Mouse (Mus musculus) Muller cell, postnatal 12 days (primary cell): Measurements from ENCODE around the gene Ttc8.

ENCODE experiments used
- DNase-seq: peaks from one replicate; pipeline ENCODE4 v3.0.0-alpha.2; 2015; ENCODE audit errors: inconsistent ontology term

Ttc8 gene

DNA sequence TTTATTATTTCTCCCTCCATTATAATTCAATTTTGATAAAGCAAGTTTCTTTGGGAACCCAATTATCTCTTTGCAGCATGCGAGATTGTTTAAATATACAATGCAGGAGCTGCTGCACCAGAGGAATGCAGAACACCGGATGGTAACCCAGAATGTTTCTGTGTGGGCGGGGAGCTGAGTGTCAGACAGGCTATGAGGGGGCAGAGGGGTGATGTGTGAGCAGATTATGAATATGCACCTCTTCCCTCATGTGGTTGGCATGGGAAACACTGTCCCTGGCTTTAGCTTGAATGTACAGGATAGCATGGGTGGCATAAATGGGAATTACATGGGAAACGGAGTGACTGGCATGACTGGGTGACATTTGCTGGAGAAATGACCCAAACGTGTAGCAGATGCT lies 108.3 kb downstream of the Ttc8 start:
- DNase-seq, result peak; percentile 59

DNA sequence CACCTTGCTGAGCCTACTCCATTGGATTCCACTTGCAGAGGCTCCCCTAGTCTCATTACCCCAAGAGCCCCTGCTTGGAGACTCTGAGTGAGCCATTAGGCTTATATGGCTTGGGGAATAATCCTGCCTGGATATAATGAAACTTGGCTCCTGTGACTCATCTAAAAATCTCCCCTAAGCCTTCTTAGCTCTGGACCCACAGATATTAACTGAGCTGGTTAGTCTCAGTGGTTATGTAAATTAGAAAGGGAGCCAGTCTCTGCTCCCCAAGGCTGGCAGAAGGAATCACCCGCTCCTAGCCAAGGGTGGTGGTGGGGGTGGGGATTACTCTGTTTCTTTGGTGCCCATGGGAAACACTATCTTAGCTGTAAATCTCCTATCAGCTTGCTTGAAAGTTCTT lies 109.6 kb downstream of the Ttc8 start:
- no peak for DNase-seq
